Mouse (Mus musculus): ENCODE results near the gene Dnal4.

The Dnal4 gene

DNA sequence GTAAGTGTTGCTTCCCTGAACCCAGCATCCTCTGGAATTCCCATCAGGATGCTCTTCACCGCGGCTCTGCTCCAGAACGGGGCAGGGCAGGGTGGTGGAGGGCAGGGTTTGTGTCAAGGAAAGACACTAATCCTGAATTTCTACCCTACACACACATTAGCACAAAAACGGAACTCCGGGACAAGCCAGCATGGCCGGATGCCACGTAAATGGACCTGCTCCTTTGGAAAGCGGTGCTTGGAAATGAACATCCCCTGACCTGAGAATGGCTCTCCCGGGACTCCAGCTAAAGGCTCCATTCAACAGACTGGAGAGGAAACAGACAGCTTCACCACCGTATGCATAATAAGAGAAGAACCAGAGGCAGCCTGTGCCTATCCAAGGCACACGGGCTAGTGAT, 23.1 kb upstream of the Dnal4 start:
- in situ Hi-C loops (cut with MboI): no loop called here

DNA sequence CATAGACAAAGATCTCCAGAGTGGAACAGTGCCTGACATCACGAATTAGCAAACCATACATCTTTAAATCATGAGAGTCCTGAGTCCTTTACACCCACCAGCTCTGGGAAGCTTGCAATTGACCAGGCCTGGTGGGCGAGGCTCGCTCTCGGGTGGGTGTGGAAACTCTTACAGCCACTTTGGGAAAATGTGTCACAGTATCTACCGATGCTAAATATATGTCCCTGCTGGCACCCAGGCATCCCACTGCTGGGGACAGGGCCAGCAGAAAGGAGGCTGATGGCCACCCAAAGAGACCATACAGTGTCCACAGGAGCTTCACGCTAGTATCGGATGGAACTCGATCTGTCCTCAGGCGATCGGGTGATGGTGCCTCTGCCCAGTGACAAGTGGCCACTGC, 20.9 kb upstream of the Dnal4 start:
- in situ Hi-C loops (cut with MboI): no loop called here

GRCm38 (mm10) chr15:79797680-79798079, 20.0 kb upstream of the Dnal4 start:
- in situ Hi-C loops (cut with MboI): no loop called here

DNA sequence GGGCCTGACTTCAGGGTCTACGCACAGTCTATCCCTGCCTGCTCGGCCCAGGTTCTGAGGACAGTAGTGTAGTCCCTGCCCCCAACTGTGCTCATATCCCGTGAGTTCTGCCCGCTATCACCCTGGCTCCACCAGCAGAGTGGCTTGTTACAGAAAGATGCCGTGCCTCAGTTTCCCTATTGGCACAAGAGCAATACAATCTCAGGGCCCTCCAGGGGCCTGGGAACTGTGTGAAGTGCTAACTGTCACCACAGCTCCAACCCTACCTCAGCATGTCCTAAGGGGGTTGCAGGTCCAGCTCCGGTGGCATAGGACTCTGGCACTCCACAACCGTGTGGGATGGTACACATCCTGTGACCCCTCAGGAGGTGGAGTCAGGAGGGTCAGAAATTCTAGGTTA, 19.4 kb upstream of the Dnal4 start:
- in situ Hi-C loops (cut with MboI): no loop called here

DNA sequence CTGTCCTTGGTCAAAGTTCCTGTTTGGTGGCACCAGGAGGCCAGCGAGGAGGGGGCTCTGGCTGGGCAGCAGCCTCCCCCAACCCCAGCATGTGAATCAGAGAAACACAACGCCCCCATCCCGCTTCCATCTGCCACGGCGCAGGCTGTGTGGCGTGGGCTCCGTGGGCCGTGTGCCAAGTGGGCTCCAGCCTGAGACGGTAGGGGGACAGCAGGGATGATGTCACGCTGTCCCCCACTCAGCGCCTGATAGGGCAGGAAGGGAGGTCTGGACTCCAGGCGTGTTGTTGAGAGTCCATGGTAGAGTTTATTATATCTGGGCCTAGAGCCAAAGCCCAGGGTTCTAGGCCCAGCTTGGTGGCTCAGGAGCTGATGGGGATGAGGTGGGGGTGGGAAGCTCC, 18.6 kb upstream of the Dnal4 start:
- in situ Hi-C loops (cut with MboI): no loop called here

DNA sequence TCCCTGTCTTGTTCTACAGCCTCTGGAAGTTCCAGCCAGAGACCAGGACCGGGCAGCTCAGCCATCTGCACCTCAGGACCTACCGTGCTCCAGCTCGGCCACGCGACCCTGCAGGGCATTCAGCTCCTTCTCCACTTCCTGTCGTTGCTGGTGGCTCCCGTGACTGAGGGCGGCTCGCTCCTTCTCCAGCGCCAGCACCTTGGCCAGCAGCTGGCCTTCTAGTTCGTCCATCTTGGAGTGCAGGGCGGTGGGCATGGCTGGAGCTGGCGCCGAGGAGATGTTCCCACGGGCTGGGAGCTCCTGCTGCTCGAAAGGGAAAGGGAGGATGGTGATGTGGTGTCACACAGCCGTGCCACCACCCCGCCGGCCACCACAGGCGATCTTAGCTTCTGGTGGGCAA, 16.5 kb upstream of the Dnal4 start:
- in situ Hi-C loops (cut with MboI): no loop called here

GRCm38 (mm10) chr15:79793076-79793475, 15.4 kb upstream of the Dnal4 start:
- in situ Hi-C loops (cut with MboI): no loop called here

DNA sequence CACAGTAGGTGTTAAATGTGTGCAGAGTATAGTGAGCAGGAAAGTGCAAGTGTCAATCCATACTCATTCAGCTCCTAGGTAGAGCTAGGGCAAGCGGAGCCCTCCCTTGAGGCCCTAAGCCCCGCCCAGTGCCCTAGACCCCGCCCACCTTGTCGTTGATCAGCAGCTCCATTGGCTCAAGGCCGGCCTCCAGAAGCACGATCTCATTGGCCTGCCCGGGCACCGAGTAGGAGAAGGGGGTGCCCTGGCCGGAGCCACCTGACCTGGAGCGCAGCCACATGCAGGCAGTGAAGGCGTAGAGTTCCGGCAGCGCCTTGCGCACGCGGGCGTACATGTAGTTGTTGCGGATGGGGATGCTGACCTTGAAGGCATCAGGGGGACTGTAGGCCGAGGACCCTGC, 14.8 kb upstream of the Dnal4 start:
- in situ Hi-C loops (cut with MboI): no loop called here

DNA sequence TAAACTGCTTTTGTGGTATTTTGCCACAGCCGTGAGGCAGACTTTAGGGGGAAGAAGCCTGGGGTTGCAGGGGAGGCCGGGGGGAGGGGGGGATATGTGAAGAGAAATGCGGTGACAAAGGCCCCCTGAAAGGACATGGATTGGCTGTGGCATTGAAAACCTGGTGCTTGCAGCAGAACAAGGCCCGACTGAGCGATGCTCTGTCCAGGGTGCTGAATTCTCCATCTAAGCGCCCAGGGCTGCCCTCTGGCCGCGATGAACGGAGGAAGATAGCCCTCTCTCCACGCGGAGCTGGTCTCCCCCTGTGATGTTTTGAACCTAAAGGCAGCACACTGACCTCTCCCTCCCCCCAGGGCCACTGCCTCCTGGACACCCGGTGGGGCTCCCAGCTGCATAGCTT, 13.9 kb upstream of the Dnal4 start:
- in situ Hi-C loops (cut with MboI): no loop called here

- in situ Hi-C loops (cut with MboI): no loop called here
These were observed 13.3 kb upstream of the Dnal4 start for GRCm38 (mm10) chr15:79790905-79791304.

DNA sequence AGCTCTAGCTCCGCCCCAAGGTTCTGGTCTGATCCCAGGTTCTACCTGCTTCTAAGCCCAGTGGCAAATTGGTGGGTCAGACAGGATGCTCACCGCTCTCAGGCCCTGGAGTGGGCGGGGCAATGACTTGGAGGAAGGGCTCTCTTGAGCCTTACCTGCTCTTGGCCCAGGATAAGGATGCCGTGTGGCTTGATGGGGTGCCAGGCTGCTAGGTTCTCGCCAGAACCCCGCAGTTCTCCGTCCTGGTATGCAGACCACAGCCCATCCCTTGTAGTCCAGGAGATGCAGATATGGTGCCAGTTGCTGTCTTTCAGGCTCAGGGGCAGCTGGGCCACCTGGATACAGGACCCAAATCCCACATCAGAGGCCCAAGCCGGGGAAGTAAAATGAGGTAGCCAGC, 12.5 kb upstream of the Dnal4 start:
- in situ Hi-C loops (cut with MboI): no loop called here

DNA sequence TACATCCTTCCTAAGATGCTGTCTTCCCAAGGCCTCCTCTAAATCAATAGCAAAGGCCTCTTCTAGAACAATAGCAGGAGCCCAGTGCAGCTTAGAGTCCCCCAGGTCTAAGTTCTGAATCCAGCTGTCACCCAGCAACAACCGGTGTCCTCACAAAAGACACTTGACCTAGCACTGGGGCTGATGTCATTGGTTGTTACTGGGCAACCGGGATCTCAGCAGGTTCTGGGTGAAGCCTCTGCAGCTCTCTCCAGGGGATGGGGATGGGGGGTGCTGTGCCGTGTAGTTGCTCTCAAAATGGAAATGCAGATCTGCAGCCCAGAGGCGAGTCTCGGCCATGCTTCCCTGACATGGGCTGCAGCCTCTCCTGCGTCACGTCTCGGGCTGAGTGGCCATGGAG, 10.2 kb upstream of the Dnal4 start:
- in situ Hi-C loops (cut with MboI): no loop called here

DNA sequence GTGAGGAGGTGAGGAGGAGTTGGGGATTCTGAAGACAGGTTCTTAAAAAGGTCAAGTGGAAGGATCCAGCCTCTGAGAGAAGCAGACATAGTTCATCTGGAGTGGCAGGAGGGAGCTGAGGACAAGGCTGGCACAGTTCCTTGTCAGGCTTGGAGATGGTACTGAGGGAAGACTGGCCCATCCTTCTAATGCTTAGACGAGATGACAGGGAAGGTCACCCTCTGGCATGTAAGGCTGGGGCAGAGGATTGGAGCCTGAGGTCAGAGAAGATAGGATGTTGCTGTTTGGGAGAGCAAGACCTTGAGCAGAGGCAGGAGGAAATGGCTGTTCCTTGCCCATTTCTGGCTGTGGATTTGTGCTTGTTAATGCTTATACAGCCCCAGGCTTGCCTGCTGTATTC, 7.4 kb upstream of the Dnal4 start:
- in situ Hi-C loops (cut with MboI): no loop called here

- in situ Hi-C loops (cut with MboI): no loop called here
These were observed 2.0 kb downstream of the Dnal4 start for GRCm38 (mm10) chr15:79775662-79776061.

- in situ Hi-C loops (cut with MboI): no loop called here
These were observed 3.3 kb downstream of the Dnal4 start for GRCm38 (mm10) chr15:79774117-79775027.

DNA sequence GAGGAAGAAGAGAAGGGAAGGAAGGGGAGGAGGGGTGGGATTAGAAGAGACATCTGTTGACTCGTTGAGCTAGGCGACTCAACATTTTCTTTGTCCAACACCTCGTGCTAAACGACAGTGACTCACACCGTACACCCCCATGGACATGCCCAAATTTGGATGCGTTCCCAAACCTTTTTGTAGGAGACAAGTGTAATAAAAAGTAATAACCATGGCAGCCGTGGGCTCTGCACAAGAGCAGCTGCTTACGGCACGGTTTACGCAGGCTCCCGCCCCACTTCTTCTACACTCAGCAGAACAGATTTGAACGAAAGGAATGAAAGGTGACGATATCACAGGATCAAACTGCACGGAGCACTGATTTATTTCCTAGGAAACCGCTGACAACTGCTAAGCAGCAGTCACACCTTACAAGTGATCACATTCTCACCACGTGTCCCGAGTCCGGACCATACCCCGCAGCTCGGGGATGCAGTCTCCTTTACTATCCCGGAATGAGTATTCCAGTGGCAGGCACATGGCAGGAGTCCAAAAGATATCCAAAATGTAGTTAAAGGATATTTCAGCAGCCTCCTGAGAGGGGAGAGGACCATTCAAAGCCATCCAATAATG, 6.9 kb downstream of the Dnal4 start:
- in situ Hi-C loops (cut with MboI): no loop called here

DNA sequence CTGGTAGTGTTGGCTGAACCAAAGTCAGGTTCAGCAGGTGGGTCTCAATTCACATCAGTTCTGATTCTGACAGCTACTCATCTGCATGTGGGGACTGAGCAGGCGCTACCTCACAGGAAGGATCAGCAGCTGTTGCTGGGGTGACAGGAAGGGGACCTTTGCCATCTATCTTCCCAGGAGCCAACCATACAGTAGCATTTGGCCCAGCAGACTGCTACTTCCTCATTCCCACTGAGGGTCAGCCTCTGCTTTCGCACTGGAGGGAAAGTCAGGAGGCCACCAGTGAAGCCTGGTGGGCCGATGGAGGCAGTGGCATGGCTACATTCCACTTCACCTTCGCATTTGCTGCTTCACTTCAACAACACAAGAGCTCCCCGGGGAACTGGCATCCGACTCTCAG, 9.3 kb downstream of the Dnal4 start:
- in situ Hi-C loops (cut with MboI): no loop called here

DNA sequence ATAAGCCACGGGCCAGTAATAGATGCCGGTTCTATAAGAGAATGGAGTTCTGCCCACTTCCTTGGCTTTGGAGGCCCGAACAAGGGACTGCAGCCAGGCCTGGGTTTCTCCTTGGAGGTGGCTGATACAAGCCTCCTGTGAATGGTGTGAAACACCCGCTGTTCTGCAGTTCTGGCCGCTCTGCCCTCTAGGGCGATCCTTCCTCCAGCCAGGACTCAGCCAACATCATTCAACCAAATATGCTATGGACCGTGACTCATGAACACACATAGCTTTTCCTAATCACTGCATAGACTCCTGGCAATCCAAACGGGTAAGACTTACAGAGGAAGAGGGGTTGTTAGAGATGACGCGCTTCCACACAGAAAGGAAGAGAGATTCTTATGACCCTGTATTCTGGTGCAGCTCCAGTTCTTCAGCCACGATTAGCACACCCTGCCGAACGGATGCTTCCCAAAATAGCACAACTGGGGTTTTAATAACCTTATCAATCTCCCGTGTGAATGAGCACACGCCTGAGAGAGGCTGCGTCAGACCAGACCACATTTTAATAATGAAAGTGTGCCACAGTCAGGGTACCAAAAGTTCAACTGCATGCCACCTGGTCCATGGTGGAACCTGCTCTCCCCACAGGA, 10.2 kb downstream of the Dnal4 start:
- in situ Hi-C loops (cut with MboI): no loop called here

DNA sequence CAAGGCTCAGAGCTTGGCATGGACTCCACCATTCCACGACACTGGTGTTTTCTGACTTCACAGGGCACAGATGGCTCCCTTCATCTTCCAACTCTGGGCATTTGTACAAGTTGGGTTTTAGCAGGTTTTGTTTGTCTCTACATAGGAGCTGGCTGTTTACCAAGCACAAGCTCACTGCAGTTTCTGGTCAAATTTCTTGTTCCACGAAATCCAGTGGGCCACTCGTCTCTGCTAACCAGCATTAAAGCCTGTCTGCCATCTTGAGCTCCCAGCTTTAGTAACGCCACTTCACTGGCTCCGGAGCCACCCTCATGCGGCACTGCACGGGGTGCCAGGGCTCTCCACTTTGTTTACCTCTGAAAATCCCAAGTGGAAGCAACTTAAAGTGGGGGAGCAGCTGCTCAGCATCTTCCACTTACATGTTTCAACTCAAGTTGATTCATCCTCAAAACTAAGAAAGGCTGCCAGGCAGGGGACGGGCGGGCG, 11.0 kb downstream of the Dnal4 start:
- in situ Hi-C loops (cut with MboI): no loop called here

DNA sequence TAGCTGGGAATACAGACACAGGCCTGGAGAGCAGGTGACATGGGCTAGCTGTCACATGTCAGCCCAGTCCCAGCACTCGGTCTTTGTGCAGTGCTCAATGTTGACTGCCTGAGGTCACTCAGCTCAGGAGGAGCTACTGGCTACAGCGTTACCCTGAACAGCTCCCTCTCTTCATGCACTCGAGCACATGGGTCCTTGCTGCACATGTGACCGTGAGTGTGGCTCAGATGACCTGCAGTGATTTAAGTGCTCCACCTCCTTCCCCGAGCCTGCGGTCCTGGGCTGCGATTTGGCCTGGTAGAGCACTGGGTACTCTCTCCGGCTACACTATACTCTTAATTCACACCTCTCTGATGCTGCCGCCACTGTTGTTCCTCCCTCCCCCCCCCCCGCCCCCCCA, 11.5 kb downstream of the Dnal4 start:
- in situ Hi-C loops (cut with MboI): no loop called here

GRCm38 (mm10) chr15:79765361-79765760, 12.3 kb downstream of the Dnal4 start:
- in situ Hi-C loops (cut with MboI): no loop called here

DNA sequence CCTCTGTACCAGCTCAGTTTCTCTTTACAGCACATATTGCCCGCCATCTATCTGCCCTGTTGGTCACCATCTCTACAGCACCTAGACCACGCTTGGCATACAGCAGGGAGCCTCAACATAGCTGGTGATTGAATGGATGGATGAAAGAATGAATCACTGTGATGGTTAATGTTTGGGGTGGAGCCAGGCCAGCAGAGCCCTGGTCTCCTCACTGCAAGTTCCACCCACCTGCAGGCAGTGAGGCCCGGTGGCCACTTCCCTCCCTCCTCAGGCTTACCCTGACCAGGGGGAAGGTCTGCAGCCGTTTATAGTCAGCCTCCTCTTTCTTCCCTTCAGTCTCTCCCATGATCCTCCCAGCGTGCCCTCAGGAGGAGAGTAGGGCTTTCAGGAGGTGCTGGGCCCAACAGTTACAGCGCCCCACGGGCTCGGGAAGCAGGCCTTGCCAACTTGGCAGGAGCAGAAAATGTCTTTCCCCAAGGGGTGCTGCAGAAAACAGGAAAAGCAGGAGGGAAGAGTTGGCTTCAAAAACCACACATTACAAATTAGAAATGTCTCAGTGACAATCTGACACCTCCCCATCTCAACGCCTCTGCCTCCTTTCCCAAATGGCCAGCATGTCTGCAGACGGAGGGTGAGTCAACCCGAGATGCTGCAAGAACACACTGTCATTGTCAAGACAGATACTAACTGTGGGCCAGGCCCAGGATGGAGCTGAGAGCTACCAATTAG, 12.9 kb downstream of the Dnal4 start:
- in situ Hi-C loops (cut with MboI): no loop called here

Data from mature B cell (primary cell).